Mouse (Mus musculus): ENCODE measurements around the gene Klhl18.
"Not testable (repeated sequence)": the region's sequence is repeated elsewhere in the genome, so short reads cannot be mapped to it uniquely, and the experiment has no call there.

Klhl18 gene

DNA sequence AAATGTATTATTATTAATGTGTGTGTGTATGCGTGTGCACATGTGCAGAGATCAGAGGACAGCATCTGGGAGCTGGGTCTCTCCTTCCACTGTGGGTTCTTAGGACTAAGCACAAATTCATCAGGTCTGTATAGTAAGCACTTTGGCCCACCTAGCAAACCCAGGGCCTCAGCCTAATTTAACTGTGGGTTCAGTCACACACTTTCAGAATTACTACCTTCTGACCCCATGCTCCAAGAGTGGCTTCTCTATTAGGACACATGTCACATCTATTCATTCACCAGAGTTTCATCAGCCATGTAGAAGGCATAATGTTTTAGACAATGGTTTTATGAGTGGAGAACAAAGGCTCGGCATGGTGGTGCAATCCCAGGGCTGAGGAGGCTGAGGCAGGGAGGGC lies 43.4 kb downstream of the Klhl18 start:
- no peak for ATAC-seq (ENCODE audit: insufficient number of reproducible peaks, low FRiP score, low TSS enrichment)

DNA sequence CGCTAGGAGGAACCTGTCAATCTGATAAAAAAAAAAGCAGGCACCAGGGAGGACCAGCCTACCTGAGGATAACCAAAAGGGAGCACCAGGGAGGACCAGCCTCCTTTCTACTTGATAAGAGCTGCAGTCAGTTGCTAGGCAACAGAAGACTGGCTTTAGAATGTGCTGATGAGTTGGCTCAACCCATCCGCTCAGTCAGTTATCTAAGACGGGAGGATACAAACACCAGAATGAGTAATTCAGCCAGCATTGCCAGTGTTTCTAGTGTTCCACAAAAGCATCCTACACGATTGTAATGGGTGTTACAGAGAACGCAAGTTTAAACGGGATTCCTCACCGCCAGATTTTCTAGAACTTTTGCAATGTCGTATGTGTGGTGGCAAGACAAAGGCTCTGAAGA lies 45.3 kb downstream of the Klhl18 start:
- no peak for ATAC-seq (ENCODE audit: insufficient number of reproducible peaks, low FRiP score, low TSS enrichment)

DNA sequence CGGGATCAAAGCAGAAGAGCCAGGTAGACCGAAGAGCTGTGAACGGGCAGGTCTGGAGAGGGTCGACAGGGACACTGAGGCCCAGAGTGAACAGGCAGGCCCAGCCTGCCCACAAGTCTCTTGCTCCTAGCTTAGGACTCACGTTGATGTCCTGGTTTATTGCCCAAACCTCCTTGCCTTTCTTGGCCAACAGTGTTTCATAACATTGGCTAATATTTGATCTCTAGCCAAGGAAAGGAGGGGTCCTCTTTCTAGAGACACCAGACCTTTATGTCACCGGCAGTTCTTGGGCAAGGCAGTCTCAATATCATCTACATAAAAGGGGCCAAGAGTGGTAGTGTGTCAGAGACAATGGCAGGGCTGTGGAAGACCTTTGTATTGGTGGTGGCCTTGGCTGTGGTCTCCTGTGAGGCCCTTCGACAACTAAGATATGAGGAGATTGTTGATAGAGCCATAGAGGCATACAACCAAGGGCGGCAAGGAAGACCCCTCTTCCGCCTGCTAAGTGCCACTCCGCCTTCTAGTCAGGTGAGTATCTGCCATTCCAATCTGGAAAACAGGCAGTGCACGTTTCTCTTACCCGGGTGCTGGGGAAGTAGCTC lies 56.9 kb downstream of the Klhl18 start, which contains the start of gene Ngp:
Gene Ngp (plus strand): TSS at position 237 of the 602 bp plus-strand sequence.
- ATAC-seq (ENCODE audit: insufficient number of reproducible peaks, low FRiP score, low TSS enrichment), result no peak

DNA sequence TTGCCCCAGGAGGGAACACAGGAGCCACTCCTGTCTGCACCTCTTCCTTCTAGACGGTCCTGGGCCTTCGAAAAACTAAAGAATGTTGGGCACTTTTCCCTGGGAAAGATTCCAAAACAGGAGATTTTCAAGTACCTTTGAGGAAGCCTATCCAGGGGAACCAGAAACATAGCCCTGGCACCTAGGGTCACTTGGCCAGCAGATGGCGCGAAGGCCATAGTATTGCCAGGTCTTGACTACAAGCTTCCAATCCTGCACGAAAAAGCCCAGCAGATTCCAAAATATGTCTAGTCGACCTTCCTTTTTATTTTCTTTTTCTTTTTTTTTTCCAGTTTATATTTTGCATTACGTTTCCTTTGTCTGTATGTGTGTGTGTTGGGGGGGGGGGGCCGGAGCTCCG lies 62.7 kb downstream of the Klhl18 start:
- no peak for ATAC-seq (ENCODE audit: insufficient number of reproducible peaks, low FRiP score, low TSS enrichment)

DNA sequence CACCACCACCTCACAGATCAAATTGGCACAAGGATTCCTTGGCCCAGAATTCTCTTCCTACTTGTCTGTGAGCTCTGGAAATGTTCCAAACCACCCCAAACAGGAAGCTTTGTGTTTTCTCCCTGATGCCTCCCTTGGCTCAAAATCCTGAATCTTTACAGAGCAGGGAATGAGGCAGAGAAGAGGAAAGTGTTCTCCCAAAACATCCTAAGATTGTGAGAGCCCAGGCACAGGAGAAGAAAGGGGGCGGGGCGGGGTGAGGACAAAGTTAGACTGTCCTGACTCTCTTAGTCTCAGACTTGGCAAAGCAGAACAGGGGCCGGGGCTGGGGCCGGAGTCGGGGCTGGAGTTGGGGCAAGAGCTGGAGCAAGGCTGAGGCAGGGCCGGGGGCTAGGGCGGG lies 63.6 kb downstream of the Klhl18 start:
- ATAC-seq (ENCODE audit: insufficient number of reproducible peaks, low FRiP score, low TSS enrichment), result no peak

DNA sequence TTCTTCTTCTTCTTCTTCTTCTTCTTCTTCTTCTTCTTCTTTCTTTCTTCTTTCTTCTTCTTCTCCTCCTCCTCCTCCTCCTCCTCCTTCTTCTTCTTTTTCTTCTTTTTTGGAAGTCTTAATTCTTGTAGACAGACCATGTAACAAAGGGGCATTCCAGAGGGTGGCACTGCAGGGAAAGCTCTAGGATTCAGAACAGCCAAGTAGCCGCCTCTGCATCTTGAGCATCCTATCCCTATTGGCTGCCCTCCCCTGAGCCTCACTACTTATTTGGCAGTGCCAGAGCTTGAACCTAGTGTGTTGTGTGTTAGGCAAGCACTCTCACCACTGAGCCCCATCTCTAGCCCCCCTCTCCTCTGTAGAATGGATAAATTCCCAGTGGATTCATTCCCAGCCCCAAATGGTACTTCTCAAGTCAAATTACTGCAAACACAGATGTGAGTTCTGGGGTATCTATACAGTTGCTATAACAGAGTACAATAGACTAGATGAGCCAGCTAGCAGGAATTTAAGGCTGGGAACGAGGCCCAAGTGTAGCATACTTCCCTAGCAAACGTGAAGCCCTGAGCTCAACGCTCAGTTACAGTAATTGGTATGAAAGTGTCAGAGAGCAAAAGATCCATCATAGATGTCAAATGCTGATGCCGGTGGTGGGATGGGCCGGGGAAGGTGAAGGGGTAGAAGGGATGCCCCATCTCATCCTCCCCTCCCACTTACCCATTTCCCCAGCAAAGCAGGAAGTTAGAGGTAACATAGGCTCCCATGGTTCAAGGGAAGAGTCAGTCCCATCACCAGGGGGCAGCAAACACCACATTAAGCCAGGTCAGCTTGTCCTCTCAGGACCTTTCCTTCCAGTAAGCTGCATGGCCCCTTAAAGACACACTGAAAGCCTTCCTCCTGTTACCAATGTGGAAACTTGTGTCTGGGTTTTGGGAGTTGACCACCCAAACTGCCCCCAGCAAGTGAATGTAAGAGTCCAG lies 65.3 kb downstream of the Klhl18 start:
- no peak for ATAC-seq (ENCODE audit: insufficient number of reproducible peaks, low FRiP score, low TSS enrichment)

DNA sequence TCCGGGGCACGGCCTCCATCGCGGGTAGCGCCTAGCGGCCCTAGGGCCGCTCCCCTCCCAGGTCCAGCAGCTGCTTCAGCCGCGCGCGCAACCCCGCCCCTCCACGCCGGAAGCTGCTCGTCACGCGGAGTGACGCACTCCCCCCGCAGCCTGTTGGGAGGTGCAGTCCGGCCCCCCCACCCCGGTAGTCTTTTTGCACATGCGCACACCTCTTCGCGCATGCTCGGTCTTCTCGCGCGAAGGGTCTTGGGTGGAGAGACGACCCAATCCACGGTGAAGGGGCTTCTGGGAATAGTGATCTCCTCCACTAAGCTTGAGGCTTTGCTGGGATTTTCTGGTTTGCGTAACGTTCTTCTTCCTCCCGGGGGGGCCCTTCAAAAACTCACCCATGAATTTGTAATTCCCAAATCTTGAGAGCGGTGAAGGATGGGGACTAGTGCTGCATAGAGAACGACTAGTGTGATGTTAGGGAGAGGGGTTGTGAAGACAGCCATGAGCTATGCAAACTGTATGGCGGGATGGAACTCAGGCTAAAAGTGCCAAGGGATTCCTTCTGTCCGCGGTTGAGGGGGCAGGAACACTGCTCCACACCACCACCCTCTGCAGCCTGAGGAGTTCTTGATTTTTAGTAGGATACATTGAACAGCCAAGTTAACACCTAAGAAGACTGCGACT lies 68.3 kb downstream of the Klhl18 start, which contains the start of gene Ptpn23:
Gene Ptpn23 (minus strand): TSS at position 115 of the 675 bp plus-strand sequence.
- ATAC-seq (ENCODE audit: insufficient number of reproducible peaks, low FRiP score, low TSS enrichment), result peak; percentile 92

DNA sequence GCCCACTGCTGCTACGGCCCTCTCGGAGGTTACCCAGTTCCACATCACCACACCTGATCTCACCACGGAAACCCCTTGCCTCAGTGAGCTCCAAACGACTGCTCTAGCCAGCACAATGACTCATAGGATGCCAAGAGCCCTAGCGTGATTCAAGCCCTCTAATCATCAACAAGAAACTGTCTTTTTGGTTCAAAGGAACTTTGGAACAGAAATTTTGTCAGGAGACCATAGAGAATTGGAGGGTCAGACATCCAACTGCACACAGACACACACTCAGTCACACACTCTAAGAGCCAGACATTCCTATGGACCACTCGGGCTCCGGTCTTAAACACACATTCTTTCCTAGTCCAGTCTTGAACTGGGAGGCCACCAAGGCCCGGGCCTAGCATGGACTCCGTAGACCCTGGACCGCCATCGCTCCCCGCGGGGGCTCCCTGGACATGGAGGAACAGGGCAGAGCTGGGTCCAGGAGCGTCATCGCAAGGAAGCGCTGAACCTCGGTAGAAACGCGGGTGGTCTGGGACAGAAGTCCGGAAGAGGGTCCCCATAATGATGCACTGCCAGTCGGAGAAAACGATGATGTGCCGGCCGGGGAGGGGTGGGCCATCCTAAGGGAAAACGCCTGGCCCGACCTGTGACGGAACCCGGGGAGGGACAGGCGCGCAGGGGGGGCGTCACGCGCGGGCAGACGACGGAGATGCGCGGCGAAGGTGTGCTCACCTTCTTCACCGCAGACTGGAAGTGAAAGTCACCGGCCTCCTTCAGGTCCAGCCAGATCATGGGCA lies 69.0 kb downstream of the Klhl18 start:
- ATAC-seq (ENCODE audit: insufficient number of reproducible peaks, low FRiP score, low TSS enrichment), result no peak; the same call in none of the 2 replicates

DNA sequence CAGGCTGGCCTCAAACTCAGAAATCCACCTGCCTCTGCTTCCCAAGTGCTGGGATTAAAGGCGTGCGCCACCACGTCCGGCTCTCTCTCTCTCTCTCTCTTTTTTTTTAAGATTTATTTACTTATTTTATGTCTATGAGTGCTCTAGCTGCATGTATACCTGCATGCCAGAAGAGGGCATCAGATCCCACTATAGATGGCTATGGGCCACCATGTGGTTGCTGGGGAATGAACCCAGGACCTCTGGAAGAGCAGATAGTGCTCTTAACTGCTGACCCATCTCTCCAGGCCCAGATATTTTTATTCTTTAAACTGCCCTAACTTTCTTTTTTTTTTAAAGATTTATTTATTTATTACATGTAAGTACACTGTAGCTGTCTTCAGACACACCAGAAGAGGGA lies 73.3 kb downstream of the Klhl18 start:
- not testable (repeated sequence) for ATAC-seq (ENCODE audit: insufficient number of reproducible peaks, low FRiP score, low TSS enrichment)

DNA sequence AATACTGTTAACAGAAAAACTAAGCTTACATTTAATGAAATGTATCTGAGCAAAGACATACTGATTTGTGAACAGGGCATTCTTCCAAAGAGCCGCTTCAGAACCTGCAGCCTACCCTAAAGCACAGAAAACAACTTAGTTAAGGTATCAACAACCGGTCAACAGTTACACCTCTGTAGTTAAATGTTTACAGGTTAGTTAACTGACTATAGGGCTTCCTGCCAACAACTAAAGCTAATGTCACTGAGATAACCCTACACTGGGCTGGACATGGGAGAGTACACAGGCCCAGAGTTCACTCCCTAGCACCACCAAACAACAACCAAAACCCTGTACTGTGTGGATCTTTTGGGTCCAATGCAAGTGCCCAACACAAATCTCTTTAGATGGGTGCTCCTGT lies 73.8 kb downstream of the Klhl18 start:
- no peak for ATAC-seq (ENCODE audit: insufficient number of reproducible peaks, low FRiP score, low TSS enrichment)

DNA sequence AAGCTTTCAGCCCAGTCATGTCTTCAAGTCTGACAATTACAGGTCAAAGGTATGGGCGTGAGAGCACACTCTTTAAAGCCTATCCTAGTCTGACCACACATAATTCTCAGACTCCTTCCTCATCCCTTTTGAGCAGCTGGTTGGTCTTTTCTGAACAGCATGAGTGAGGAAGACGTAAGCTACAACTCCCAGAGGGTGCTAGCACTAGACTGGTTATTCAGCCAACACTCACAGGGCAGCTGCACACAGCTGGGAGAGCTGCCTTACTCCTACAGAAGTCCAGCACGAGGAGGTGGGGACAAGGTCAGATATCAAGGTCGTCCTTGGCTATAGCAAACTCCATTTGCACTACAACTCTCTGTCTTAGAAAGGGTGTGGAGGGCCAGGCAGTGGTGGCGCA lies 75.8 kb downstream of the Klhl18 start:
- ATAC-seq (ENCODE audit: insufficient number of reproducible peaks, low FRiP score, low TSS enrichment), result no peak

DNA sequence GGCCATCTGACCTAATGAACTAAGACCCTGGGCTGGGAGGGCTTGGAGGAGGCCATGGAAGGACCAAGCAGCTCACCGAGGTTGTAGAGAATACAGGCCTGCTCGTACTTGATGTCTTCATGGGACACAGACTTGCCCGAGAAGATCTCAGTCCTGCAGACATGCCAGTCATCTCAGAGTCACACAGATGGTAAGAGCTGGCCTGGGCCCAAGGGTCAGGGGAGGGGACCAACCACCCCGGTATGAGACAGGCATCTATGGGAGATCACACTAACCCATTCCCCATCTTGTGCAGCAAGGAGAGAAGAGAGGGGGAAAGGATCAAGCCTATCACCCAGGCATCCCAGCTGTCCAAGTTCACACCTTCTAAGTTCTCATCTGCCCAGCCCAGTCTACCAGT lies 83.2 kb downstream of the Klhl18 start:
- no peak for ATAC-seq (ENCODE audit: insufficient number of reproducible peaks, low FRiP score, low TSS enrichment)

DNA sequence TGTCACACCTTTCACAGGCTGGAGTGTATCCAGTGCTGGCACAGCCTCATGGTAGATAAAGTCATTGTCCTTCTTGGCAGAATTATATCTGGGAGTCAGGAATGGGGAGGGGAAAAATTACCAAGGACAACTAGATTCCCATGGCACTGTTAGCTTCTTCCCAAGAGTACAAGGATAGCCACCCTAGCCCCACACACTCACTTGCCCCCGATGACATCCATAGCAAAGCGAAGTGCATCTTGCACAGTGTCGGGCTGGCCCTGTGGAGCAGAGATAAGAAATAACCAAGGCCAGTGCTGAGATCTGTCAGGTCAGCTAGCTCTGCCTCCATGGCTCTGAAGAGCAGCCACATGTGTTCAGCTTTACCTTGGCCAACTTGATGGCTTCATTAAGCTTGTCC lies 85.7 kb downstream of the Klhl18 start:
- no peak for ATAC-seq (ENCODE audit: insufficient number of reproducible peaks, low FRiP score, low TSS enrichment)

DNA sequence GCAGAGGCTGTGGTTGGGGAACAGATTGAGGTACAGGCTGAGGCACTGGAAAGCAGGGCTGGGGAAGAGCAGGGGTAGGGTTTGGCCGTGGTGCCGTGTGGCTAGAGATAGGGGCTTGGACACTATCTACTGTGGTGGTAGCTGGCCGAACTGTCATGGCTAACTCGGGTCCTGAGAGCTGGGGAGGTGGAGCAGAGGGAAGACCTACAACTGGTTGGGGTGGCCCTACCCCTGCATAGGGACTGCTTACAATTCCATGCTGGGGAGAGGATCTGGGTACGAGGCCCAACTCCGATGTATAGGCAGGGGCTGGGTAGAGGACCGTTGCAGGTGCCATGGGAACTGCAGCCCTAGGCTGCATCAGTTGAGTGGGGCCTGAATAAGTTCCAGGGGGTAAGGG lies 88.5 kb downstream of the Klhl18 start:
- ATAC-seq (ENCODE audit: insufficient number of reproducible peaks, low FRiP score, low TSS enrichment), result no peak

DNA sequence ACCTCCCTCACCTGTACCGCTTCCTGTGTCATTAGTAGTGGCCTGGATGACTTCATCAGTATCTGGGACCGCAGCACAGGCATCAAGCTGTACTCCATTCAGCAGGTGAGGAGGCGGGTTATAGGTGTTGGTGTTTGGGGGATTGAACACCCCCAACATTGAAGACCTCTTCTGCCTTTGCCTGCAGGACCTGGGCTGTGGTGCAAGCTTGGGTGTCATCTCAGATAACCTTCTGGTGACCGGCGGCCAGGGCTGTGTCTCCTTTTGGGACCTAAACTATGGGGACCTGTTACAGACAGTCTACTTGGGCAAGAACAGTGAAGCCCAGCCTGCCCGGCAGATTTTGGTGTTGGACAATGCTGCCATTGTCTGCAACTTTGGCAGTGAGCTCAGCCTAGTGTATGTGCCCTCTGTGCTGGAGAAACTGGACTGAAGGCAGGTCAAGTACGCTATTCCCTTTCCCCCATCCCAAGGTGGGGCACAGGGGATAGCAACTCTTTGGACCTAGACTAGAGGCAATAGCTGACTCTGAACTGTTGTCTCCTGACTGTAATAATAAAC lies 92.0 kb downstream of the Klhl18 start:
- no peak for ATAC-seq (ENCODE audit: insufficient number of reproducible peaks, low FRiP score, low TSS enrichment)

DNA sequence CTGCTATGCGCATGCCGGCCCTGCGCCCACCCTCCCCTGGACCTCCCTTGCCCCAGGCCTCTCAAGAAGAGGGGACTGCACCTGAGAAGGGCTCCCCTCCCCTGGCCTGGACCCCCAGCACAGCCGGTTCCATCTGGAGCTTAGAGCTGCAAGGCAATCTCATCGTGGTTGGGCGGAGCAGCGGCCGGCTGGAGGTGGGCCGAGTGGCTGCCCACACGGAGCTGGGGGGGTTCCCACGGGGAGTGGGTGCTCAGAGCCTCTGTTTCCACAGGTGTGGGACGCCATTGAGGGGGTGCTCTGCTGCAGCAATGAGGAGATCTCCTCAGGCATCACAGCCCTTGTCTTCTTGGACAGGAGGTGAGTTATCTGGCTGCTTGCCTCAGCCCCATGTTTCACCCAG lies 95.2 kb downstream of the Klhl18 start:
- no peak for ATAC-seq (ENCODE audit: insufficient number of reproducible peaks, low FRiP score, low TSS enrichment)

DNA sequence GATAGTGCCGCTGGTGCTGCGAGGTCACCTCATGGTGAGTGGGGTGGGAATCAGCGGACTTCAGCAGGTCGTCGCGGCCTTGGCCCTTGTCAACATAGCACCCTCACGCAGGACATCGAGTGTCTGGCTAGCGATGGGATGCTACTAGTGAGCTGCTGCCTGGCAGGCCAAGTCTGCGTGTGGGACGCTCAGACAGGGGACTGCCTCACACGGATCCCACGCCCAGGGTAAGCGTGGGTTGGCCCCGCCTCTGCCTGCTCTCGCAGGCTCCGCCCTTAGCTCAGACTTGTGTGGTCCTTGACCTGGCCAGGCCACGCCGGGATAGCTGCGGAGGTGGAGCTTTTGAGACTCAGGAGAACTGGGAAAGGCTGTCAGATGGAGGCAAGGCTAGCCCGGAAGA lies 95.8 kb downstream of the Klhl18 start:
- no peak for ATAC-seq (ENCODE audit: insufficient number of reproducible peaks, low FRiP score, low TSS enrichment)

DNA sequence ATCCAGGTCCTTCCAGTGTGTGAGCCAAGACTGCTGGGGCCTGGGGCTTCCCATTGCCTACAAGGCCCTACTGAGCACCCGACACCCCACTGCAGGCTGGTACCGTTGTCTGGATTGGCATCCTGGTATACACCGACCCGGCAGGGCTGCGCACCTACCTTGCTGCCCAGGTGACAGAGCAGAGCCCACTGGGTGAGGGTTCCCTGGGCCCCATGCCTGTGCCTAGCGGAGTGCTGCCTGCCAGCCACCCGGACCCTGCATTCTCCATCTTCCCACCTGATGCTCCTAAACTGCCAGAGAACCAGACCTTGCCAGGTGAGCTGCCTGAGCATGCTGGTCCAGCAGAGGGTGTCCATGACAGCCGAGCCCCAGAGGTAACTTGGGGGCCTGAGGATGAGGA lies 97.1 kb downstream of the Klhl18 start:
- ATAC-seq (ENCODE audit: insufficient number of reproducible peaks, low FRiP score, low TSS enrichment), result no peak

DNA sequence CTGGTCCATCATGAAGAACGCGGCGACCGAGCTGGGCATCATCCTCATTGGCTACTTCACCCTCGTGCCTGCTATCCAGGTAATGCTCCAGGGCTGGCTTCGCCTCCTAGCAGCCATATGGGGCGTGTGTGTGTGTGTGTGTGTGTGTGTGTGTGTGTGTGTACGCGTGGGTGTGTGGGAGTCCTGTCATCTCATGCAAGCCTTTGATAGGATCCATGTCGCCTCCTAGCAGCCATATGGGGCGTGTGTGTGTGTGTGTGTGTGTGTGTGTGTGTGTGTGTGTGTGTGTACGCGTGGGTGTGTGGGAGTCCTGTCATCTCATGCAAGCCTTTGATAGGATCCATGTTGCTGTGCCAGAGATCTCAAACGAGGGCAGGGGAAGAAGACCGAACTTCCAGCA lies 98.8 kb downstream of the Klhl18 start:
- ATAC-seq (ENCODE audit: insufficient number of reproducible peaks, low FRiP score, low TSS enrichment), result not testable (repeated sequence)

All from cerebellum, adult (tissue).